Mouse (Mus musculus) spleen, postnatal 4 days (tissue): ENCODE results near the gene Gstz1.
"Not testable (repeated sequence)": the region's sequence is repeated elsewhere in the genome, so short reads cannot be mapped to it uniquely, and the experiment has no call there.

Experiments
- DNase-seq, 2 experiments: peaks; one replicate each; pipeline ENCODE4 v3.0.0; 2022; ENCODE audit warnings: low spot score in 2 of 2

The Gstz1 gene

DNA sequence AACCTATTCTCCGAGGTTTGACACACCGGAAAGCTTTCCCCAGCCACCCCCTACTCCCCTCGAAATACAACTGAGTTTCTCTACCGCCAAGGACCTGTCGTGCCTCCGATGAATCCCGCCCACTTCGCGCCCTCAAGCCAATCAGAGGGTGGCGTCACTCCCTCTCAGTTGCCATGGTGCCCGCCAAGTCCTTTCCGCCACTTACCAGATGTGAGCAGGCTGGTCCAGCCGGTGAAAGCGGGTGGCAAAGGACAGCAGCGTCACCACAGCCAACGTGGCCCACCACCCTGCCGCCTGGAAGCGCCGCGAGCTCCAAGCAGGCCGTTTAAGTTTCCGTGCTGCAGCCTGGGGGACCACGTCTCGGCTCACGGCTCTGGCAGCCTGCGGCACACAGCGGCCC lies at the start of gene Gstz1:
Gstz1 (plus strand) TSS at position 200 of the 400 bp plus-strand sequence.
- peak; percentile 90 to 95 for DNase-seq

DNA sequence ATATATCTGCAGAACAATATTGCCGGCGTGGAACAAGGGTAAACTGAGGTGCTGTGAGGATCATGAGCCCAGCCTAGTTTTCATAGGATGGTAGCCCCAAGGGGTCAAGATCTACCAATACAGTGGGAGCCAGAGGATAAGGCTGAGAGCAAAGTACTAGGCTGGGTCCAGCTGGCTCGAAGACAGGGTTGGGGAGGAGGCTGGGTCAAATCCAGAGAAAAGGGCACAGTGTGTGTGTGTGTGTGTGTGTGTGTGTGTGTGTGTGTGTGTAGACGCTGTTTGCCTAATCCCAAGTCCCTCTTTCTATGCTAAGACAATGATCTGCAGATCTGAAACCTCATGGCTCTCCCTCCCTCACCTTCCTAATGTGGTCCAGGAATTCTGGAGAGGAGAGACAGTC lies 46.6 kb upstream of the Gstz1 start:
- no peak for DNase-seq

DNA sequence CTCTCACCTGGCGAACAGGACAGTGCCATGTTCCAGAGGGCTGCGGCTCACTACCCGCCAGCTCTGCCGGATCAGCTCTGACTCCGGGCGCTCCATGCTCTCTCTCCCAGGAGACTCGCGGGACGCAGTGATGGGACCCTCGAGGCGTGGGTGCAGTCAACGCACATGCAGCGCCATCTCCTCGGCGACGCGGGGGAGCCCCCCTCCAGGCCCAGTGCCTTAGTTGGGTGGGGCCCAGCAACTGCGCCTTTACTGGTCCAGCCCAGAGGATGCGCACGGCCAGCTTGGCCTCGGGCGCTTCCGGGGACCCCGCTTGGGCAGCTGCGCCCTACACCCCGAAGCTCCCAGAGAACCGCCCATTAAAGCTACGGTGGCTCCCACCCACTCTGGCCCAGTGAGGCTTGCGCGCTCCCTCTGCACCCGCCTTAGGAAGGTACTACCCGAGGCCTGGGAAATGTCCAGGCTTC lies 44.8 kb upstream of the Gstz1 start, which contains the start of gene Ngb:
Ngb (minus strand) TSS at position 375 of the 467 bp plus-strand sequence.
- no peak for DNase-seq

- DNase-seq, result no peak
These were observed 43.5 kb upstream of the Gstz1 start for GRCm38 (mm10) chr12:87103471-87103870.

- no peak for DNase-seq
These were observed 42.2 kb upstream of the Gstz1 start for GRCm38 (mm10) chr12:87104796-87105195.

DNA sequence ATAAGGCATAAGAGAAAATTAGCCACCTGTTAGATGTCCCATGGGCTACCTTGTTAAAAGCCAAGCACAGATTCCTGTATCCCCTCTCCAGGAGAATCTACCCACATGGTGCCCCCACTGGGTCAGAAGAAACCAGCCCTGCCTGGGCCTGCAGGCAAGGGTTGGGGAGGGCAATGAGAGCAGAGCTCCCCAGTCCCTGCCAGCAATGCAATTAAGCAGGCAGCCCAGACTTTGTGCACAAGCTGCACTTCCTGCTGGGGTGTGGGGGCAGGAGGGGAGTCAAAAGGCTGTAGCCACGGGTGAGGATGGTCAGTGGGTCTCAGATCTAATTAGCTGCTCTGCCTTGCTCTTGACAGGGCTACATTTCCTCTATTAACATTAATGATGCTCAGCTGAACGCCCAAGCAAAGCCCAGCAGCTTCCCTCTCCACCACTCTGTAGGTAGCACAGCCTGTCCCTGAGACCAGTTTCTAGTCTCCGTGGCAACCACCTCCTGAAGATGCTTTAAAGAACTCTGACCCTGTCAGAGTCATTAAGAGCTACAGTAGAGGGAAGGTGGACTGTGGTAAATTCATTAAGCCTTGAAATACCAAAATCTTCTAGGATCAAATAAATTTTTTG lies 39.5 kb upstream of the Gstz1 start:
- no peak for DNase-seq

- no peak for DNase-seq
These were observed 24.9 kb upstream of the Gstz1 start for GRCm38 (mm10) chr12:87121918-87122589.

- no peak for DNase-seq
These were observed 19.7 kb upstream of the Gstz1 start for GRCm38 (mm10) chr12:87127256-87127655.

DNA sequence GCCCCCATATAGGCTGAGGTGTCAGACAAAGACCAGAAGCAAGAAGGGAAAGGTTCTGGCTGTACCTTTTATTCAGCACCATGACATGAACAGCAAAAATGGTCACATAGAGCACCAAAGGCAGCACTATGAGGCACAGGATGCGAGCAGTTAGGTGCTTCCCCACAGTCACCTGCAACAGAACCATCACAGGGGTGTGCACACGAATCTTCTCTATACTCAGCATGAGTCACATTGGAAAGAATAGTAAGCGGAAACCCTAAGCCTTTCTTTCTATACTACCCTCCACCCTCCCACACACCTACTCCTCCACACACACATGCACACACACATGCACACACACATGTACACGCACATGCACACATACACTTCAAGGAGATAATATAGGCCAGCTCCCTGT lies 16.7 kb upstream of the Gstz1 start:
- DNase-seq, result no peak

DNA sequence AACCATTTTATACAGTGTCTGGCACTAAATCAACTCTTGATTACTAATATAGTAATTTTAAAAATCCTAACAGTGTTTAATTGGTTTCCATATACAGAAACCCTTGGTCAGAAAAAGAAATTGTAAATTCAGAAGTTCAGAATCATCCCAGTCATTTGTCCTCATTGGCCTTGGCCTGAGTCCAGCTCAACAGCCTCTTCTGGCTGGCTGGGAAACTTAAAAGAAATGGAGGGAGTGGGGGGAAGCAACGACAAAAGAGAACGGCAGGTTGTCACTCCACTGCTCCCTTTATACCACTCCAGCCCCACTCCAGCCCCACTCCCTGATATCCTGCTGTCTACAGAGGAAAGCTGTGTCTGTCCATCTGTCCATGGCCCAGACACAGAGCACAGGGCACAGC lies 15.8 kb upstream of the Gstz1 start:
- no peak for DNase-seq

- no peak for DNase-seq
These were observed 15.3 kb upstream of the Gstz1 start for GRCm38 (mm10) chr12:87131619-87132018.

DNA sequence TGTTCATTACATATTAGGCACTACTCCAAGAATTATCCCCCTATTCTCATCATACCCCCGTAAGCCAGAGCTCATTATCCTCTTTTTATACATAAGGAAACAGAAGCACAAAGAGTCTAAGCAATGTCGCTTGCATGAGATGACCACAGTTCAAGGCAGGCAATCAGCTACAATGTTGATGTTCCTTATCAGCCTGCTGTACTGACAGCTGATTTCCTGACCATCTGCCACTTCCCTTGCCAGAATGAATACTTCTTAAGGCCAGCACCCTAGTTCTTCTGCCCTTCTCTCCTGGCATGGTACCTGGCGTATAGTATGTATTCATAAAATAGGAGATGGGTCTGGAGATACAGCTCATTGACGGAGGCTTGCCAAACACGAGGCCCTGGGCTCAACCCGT lies 14.8 kb upstream of the Gstz1 start:
- DNase-seq, result no peak

GRCm38 (mm10) chr12:87132784-87133183 lies 14.2 kb upstream of the Gstz1 start:
- DNase-seq, result no peak

GRCm38 (mm10) chr12:87137439-87138341 lies 9.3 kb upstream of the Gstz1 start:
- DNase-seq, result no peak

DNA sequence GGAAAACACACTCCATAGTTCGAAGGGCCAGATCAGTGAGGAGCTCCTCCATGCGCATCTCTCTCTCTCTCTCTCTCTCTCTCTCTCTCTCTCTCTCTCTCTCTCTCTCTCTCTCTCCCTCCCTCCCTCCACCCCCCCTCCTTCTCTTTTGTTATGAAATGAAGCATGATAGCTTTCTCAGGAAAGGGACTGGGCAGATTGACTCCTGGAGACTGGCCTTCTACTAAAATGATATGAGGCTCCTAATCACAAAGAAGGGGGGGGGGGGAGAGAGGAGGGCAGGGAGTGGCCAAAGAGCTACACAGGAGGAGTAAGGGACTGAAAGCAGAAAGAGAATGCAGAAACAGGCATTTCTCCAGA lies 8.6 kb upstream of the Gstz1 start:
- DNase-seq, result no peak

GRCm38 (mm10) chr12:87138768-87139167 lies 8.2 kb upstream of the Gstz1 start:
- DNase-seq, result no peak

DNA sequence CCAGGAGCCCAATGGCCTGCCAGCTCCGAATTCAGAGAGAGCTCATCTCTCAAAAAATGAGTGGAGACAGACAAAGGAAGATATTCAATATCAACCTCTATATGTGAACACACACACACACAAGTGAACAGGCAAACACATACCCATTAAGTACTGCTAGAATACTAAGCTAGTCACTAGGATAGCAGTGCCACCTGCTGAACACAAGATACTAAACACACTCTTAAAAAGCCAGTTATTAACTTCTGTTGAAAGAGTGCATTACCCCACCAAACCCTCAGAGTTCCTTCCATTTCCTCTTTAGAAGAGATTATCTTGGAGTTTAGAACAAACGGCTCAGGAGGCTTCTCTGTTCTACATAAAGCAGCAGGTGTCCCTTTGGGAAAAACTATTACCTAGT lies 4.8 kb upstream of the Gstz1 start:
- no peak for DNase-seq

DNA sequence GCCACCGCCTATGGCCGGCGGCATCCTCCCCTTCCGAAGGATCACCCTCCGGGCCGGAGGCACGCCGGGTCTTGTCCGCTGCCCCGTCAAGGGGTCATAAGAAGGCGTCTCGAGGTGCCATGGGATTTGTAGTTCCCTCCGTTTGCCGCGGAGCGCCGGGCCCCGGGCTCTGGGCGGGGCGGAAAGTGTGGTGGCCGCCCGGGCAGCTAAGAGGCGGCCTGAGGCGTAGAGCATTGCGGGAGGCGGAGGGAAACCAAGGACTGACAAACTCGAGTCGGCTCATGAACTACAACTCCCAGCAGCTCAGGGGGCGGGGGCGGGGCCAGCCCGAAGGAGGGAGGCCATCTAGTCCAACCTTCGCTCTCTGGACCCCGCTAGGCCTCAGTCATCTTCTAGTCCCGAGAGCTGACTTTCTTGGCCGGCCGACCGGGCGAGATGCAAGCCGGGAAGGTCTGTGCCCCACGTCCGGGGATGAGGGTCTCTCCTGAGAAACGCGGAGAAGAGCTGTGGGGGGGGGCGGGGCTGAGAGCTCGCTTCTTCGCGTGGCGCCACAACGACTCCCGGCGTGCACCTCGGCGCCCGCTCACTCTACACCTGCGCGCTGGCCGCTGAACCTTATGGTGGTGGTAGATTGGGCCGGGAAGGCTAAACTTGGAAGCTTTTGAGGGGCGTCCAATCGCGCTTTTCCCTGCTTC lies 577 bp downstream of the Gstz1 start, which contains the start of gene Pomt2:
Pomt2 (minus strand) TSS at position 574 of the 695 bp plus-strand sequence.
- DNase-seq, result peak; percentile 87 to 92

DNA sequence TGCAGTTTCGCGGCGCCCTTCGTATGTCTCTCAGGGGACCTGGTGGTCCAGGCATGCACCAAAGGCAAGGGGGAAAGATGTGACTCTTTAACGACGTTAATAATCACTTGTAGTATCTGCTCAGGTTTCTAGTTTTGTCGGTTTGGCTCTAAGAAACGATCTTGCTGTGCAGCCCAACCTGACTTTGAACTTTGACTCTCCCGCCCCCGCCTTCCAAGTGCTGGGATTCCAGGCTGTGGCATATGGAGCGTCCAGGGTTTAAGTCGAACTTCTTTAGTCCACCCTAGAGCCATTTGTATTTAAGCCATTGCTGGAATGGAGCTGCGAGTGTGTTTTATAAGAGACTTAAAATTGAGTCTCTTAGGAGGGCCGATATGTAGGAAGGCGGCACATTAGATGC lies 1.2 kb downstream of the Gstz1 start:
- DNase-seq, result no peak

DNA sequence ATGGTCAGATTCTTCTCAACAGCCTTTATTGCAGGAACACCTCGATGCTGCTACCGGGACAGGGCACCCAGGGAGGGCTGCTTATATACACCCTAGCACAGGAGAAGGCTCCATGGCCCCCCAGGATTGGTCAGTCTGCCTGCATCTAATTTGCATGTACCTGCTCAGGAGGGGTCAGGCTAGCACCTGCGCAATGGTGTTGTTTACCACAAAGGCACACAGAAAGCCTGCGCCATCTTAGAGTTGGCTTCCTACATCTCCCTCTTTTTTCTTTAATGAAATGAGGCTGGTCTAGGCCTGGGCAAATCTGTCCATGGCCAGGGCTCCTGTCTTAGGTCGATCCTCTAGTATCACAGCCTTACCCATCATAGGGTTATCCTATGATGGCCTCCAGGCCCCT lies 2.5 kb downstream of the Gstz1 start:
- no peak for DNase-seq

DNA sequence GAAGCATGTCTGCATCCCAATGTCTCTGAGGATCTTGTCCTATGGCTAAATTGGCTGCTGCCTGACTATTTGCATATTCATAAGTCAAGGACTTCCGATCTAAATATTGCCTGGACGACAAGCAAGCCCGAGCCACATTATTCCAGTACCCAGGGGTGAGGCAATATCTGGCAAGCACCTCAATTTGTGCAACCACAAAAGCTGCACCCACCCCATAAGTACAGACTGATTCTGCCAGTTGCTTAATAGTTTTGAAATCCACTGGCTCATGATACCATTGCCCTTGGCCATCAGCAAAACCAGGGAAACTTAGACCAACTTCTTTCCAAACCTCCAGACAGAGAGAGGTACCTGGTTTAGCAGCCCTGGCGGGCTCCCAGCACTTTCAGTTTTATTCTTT lies 7.5 kb downstream of the Gstz1 start:
- DNase-seq, result not testable (repeated sequence)

- DNase-seq, result no peak
These were observed 10.4 kb downstream of the Gstz1 start for GRCm38 (mm10) chr12:87157361-87157760.
